Mouse (Mus musculus) heart, embryonic 11.5 days (tissue): ENCODE data around the gene Skap2. TPM values are rescaled to one million over a fixed set of nuclear protein-coding genes. Genes with fewer than 3 reads are reported as not detected.
A peak's percentile ranks its signal among the peaks of the same experiment; 100 is the strongest.

Experiments
- ATAC-seq: fragments of 200-750 bp; cut with Nextera tagmentation; replicated peaks from 2 replicates; pipeline ENCODE4 v1.8.0; 2017; ENCODE audit warnings: moderate library complexity; ENCODE audit not compliant: insufficient number of reproducible peaks, low FRiP score, low TSS enrichment
- H3K27ac ChIP-seq: fragments of 300-500 bp; sonication (generic); 2 replicates; pipeline ENCODE4 v1.5.1; 2014; ENCODE audit warnings: mild to moderate bottlenecking, low read depth, low read length
- H3K27me3 ChIP-seq: fragments of 300-500 bp; sonication (generic); 2 replicates; pipeline ENCODE4 v1.6.1; 2014; ENCODE audit warnings: mild to moderate bottlenecking, low read length, mixed read lengths; ENCODE audit not compliant: control insufficient read depth, insufficient read depth
- H3K36me3 ChIP-seq: fragments of 300-500 bp; sonication (generic); 2 replicates; pipeline ENCODE4 v1.6.1; 2014; ENCODE audit warnings: mild to moderate bottlenecking, low read length, moderate library complexity, mixed read lengths; ENCODE audit not compliant: control insufficient read depth, insufficient read depth
- H3K4me1 ChIP-seq: fragments of 300-500 bp; sonication (generic); 2 replicates; pipeline ENCODE4 v1.6.1; 2014; ENCODE audit warnings: low read length; ENCODE audit not compliant: control insufficient read depth, insufficient read depth
- H3K4me2 ChIP-seq: fragments of 300-500 bp; sonication (generic); 2 replicates; pipeline ENCODE4 v1.6.1; 2014; ENCODE audit warnings: mild to moderate bottlenecking, moderate library complexity
- H3K4me3 ChIP-seq: fragments of 300-500 bp; sonication (generic); 2 replicates; pipeline ENCODE4 v1.5.1; 2014; ENCODE audit warnings: low read depth, low read length
- H3K9ac ChIP-seq: fragments of 300-500 bp; sonication (generic); 2 replicates; pipeline ENCODE4 v1.6.1; 2014; ENCODE audit warnings: mild to moderate bottlenecking, low read depth, low read length, moderate library complexity
- H3K9me3 ChIP-seq: fragments of 300-500 bp; sonication (generic); replicated peaks from 2 replicates; pipeline ENCODE4 v1.6.1; 2016; ENCODE audit warnings: low read length; ENCODE audit not compliant: control insufficient read depth
- WGBS: fragments of 180-500 bp; shearing (Covaris S2); extraction: QIAGEN DNeasy Blood & Tissue Kit; methylation state at CpG from one replicate; pipeline ENCODE4 v1.1.7; 2014; ENCODE audit not compliant: insufficient replicate concordance; 5-methylcytosine and 5-hydroxymethylcytosine counted together
- polyA plus RNA-seq: library from polyadenylated mRNA; unstranded; fragments of >200 nt; fragmentation: Nextera tagmentation; extraction: Ambion mirVana; gene quantifications from 2 replicates; pipeline ENCODE4 v1.2.1, GENCODE M21; 2014

The Skap2 gene
- polyA plus RNA-seq, 1 experiment from 2014 or later = 16.1 TPM

GRCm38 (mm10) chr6:51933998-51934397, 78.4 kb downstream of the Skap2 start:
- Histone ChIP-seq H3K36me3 (no peaks in the 10 kb centered on the region), H3K27ac (no peak overlapping the region), H3K9me3 (no peaks in the 10 kb centered on the region), H3K27me3 (no peaks in the 10 kb centered on the region), H3K4me1 (no peaks in the 10 kb centered on the region), H3K4me3 (no peak overlapping the region), H3K4me2 (no peak overlapping the region), H3K9ac (no peak overlapping the region)
- 36% methylated on average over 4 of the region's 4 CpGs for WGBS
- ATAC-seq = no peak

GRCm38 (mm10) chr6:51933034-51933611, 79.2 kb downstream of the Skap2 start:
- Histone ChIP-seq H3K36me3 (no peaks in the 10 kb centered on the region), H3K27ac (no peak overlapping the region), H3K4me3 (no peak overlapping the region), H3K9me3 (no peaks in the 10 kb centered on the region), H3K4me1 (no peaks in the 10 kb centered on the region), H3K27me3 (no peaks in the 10 kb centered on the region), H3K9ac (no peak overlapping the region), H3K4me2 (no peak overlapping the region)
- ATAC-seq = no peak
- WGBS = 65% methylated on average over 3 of the region's 3 CpGs

GRCm38 (mm10) chr6:51927101-51927500, 85.2 kb downstream of the Skap2 start:
- no peak overlapping the region for H3K4me3 ChIP-seq
- H3K27me3 ChIP-seq = no peaks in the 10 kb centered on the region
- ATAC-seq = no peak
- H3K36me3 ChIP-seq = no peaks in the 10 kb centered on the region
- no peaks in the 10 kb centered on the region for H3K4me1 ChIP-seq
- H3K4me2 ChIP-seq = no peak overlapping the region
- H3K9ac ChIP-seq = no peak overlapping the region
- WGBS = 60% methylated on average over 3 of the region's 3 CpGs
- H3K27ac ChIP-seq = no peak overlapping the region
- no peaks in the 10 kb centered on the region for H3K9me3 ChIP-seq

GRCm38 (mm10) chr6:51921831-51922230, 90.5 kb downstream of the Skap2 start:
- Histone ChIP-seq H3K4me1 (no peaks in the 10 kb centered on the region), H3K36me3 (no peaks in the 10 kb centered on the region), H3K4me3 (no peak overlapping the region), H3K27me3 (no peaks in the 10 kb centered on the region), H3K9ac (no peak overlapping the region), H3K4me2 (no peak overlapping the region), H3K9me3 (no peaks in the 10 kb centered on the region), H3K27ac (no peak overlapping the region)
- no peak for ATAC-seq
- WGBS = 79% methylated on average over 4 of the region's 4 CpGs

GRCm38 (mm10) chr6:51908495-51908894, 103.9 kb downstream of the Skap2 start:
- Histone ChIP-seq H3K9me3 (no peaks in the 10 kb centered on the region), H3K4me3 (no peak overlapping the region), H3K4me1 (no peaks in the 10 kb centered on the region), H3K36me3 (no peaks in the 10 kb centered on the region), H3K9ac (no peak overlapping the region), H3K27me3 (no peaks in the 10 kb centered on the region), H3K4me2 (no peak overlapping the region), H3K27ac (no peak overlapping the region)
- no peak for ATAC-seq

- Histone ChIP-seq H3K4me2 (no peak overlapping the region), H3K4me3 (no peak overlapping the region), H3K27ac (0 out of 2 replicates have a peak overlapping the region, but pooled peaks have one; percentile 0), H3K9ac (no peak overlapping the region), H3K9me3 (no peaks in the 10 kb centered on the region), H3K36me3 (no peaks in the 10 kb centered on the region), H3K27me3 (no peaks in the 10 kb centered on the region), H3K4me1 (no peaks in the 10 kb centered on the region)
- 37% methylated on average over 4 of the region's 4 CpGs for WGBS
- no peak for ATAC-seq
Observed at GRCm38 (mm10) chr6:51905659-51906058, 106.7 kb downstream of the Skap2 start.

GRCm38 (mm10) chr6:51901544-51901943, 110.8 kb downstream of the Skap2 start:
- Histone ChIP-seq H3K4me2 (no peak overlapping the region), H3K36me3 (no peaks in the 10 kb centered on the region), H3K4me3 (no peak overlapping the region), H3K27ac (no peak overlapping the region), H3K9me3 (no peaks in the 10 kb centered on the region), H3K27me3 (no peaks in the 10 kb centered on the region), H3K4me1 (no peaks in the 10 kb centered on the region), H3K9ac (no peak overlapping the region)
- WGBS = 71% methylated on average over 1 of the region's 1 CpGs
- no peak for ATAC-seq

- no peaks in the 10 kb centered on the region for H3K27me3 ChIP-seq
- no peak overlapping the region for H3K9ac ChIP-seq
- no peak for ATAC-seq
- no peak overlapping the region for H3K4me2 ChIP-seq
- no peak overlapping the region for H3K4me3 ChIP-seq
- H3K27ac ChIP-seq = no peak overlapping the region
- H3K9me3 ChIP-seq = no peaks in the 10 kb centered on the region
- H3K36me3 ChIP-seq = no peaks in the 10 kb centered on the region
- WGBS = 55% methylated on average over 8 of the region's 8 CpGs
- H3K4me1 ChIP-seq = no peaks in the 10 kb centered on the region
Observed at GRCm38 (mm10) chr6:51898318-51898994, 113.9 kb downstream of the Skap2 start.

- 67% methylated on average over 3 of the region's 3 CpGs for WGBS
- ATAC-seq = no peak
- H3K4me3 ChIP-seq = no peak overlapping the region
Observed at GRCm38 (mm10) chr6:51895753-51896152, 116.6 kb downstream of the Skap2 start.

More at GRCm38 (mm10) chr6:51895753-51896152, 116.6 kb downstream of the Skap2 start:
- no peaks in the 10 kb centered on the region for H3K9me3 ChIP-seq
- H3K4me2 ChIP-seq = no peak overlapping the region
- no peaks in the 10 kb centered on the region for H3K4me1 ChIP-seq
- H3K27ac ChIP-seq = no peak overlapping the region
- H3K36me3 ChIP-seq = no peaks in the 10 kb centered on the region
- no peak overlapping the region for H3K9ac ChIP-seq
- no peaks in the 10 kb centered on the region for H3K27me3 ChIP-seq
